Comparison of ENCODE assay signal across 36 mouse cellular contexts in genomic region chr6:101905029-101905342, GRCm38 (mm10).
"Had no signal": no experiment of that assay in that cellular context is flagged by ENCODE, and none has a peak within 500 bp of the region (broad histone marks: within the 10 kb centered on the region; RNA-seq: fewer than 3 reads in every experiment).

No protein-coding gene starts in this region.

- H3K4me3 ChIP-seq: heart, adult 2 months; heart, embryonic 10.5 days; heart, embryonic 12.5 days; heart, embryonic 13.5 days; heart, embryonic 15.5 days; hindbrain, embryonic 10.5 days; hindbrain, embryonic 12.5 days; hindbrain, embryonic 13.5 days; hindbrain, embryonic 15.5 days; intestine, embryonic 15.5 days; kidney, embryonic 15.5 days; layer of hippocampus, adult 2 months had no signal

- H3K27ac ChIP-seq: heart, adult 2 months; heart, embryonic 10.5 days; heart, embryonic 13.5 days; heart, embryonic 15.5 days; hindbrain, embryonic 10.5 days; hindbrain, embryonic 12.5 days; hindbrain, embryonic 13.5 days; hindbrain, embryonic 14.5 days; hindbrain, embryonic 15.5 days; hindbrain, postnatal 0 days; intestine, embryonic 15.5 days; kidney, embryonic 15.5 days; kidney, postnatal 0 days; layer of hippocampus, adult 2 months had no signal

- DNase-seq: heart, adult 18-20 months; heart, adult 2 months; heart, postnatal 10 days; heart, postnatal 14 days; heart, postnatal 36 days; heart, postnatal 4 days; kidney, adult 11 months; kidney, adult 18-20 months; kidney, adult 2 months; kidney, adult 8-10 months; kidney, adult 9 months; kidney, postnatal 10 days; kidney, postnatal 14 days; kidney, postnatal 25 days; kidney, postnatal 36 days; kidney, postnatal 4 days; layer of hippocampus, adult 9-11 months had no signal

- H3K36me3 ChIP-seq: heart, embryonic 10.5 days; heart, embryonic 12.5 days; heart, embryonic 13.5 days; heart, embryonic 15.5 days; hindbrain, embryonic 10.5 days; hindbrain, embryonic 12.5 days; hindbrain, embryonic 13.5 days; hindbrain, embryonic 15.5 days; intestine, embryonic 15.5 days; kidney, embryonic 15.5 days had no signal

- H3K9me3 ChIP-seq: heart, embryonic 10.5 days; heart, embryonic 12.5 days; heart, embryonic 13.5 days; heart, embryonic 15.5 days; hindbrain, embryonic 10.5 days; hindbrain, embryonic 12.5 days; hindbrain, embryonic 13.5 days; hindbrain, embryonic 15.5 days; intestine, embryonic 15.5 days; kidney, embryonic 15.5 days had no signal

- H3K27me3 ChIP-seq: heart, embryonic 12.5 days; heart, embryonic 13.5 days; heart, embryonic 15.5 days; hindbrain, embryonic 12.5 days; hindbrain, embryonic 13.5 days; hindbrain, embryonic 15.5 days; intestine, embryonic 15.5 days; kidney, embryonic 15.5 days had no signal

- H3K4me1 ChIP-seq: heart, embryonic 10.5 days; heart, embryonic 12.5 days; heart, embryonic 13.5 days; heart, embryonic 15.5 days; hindbrain, embryonic 10.5 days; hindbrain, embryonic 12.5 days; hindbrain, embryonic 13.5 days; hindbrain, embryonic 15.5 days; intestine, embryonic 15.5 days; kidney, embryonic 15.5 days had no signal

- ATAC-seq: hindbrain, embryonic 16.5 days; hindbrain, postnatal 0 days; inflammation-experienced regulatory T-cells, adult 6 months; intestine, embryonic 15.5 days; intestine, embryonic 16.5 days; intestine, postnatal 0 days had no signal

- H3K9ac ChIP-seq: heart, embryonic 12.5 days; heart, embryonic 13.5 days; heart, embryonic 15.5 days; hindbrain, embryonic 12.5 days; hindbrain, embryonic 13.5 days; hindbrain, embryonic 14.5 days; hindbrain, embryonic 15.5 days; intestine, embryonic 15.5 days; kidney, embryonic 15.5 days had no signal

- H3K4me2 ChIP-seq: heart, embryonic 11.5 days; heart, embryonic 12.5 days; heart, embryonic 13.5 days; heart, embryonic 15.5 days; hindbrain, embryonic 12.5 days; hindbrain, embryonic 13.5 days; hindbrain, embryonic 14.5 days; hindbrain, embryonic 15.5 days; intestine, embryonic 15.5 days; kidney, embryonic 15.5 days had no signal
